Mouse (Mus musculus) small intestine, adult 2 months (tissue): Measurements from ENCODE around the gene Klk1b8. TPM values are rescaled to one million over a fixed set of nuclear protein-coding genes. Genes with fewer than 3 reads are reported as not detected.

Experiments used
- H3K27ac ChIP-seq: fragments of 200-500 bp; 2 replicates; pipeline ENCODE4 v1.5.1; 2012; ENCODE audit warnings: low read depth, low read length, control low read depth, inconsistent platforms; ENCODE audit not compliant: insufficient read depth
- H3K27me3 ChIP-seq: fragments of 200-500 bp; 2 replicates; pipeline ENCODE4 v1.6.1; 2012; ENCODE audit warnings: mild to moderate bottlenecking, moderate library complexity, low read length, inconsistent platforms; ENCODE audit not compliant: control insufficient read depth, insufficient read depth
- H3K36me3 ChIP-seq: fragments of 200-500 bp; 2 replicates; pipeline ENCODE4 v1.6.1; 2012; ENCODE audit warnings: mild to moderate bottlenecking, low read length, control low read depth, inconsistent platforms; ENCODE audit not compliant: control insufficient read depth, insufficient read depth
- H3K4me1 ChIP-seq: fragments of 200-500 bp; 2 replicates; pipeline ENCODE4 v1.6.1; 2012; ENCODE audit warnings: low read length, inconsistent platforms, mixed read lengths; ENCODE audit not compliant: control insufficient read depth, insufficient read depth, insufficient read length
- H3K4me3 ChIP-seq: fragments of 200-500 bp; 2 replicates; pipeline ENCODE4 v1.5.1; 2012; ENCODE audit warnings: low read depth, mild to moderate bottlenecking, control low read depth, inconsistent platforms, low read length, moderate library complexity
- CTCF ChIP-seq: fragments of 200-500 bp; IDR thresholded peaks from 2 replicates; pipeline ENCODE4 v1.5.1; 2012; ENCODE audit warnings: low read depth, mild to moderate bottlenecking, control low read depth, inconsistent platforms, low read length, moderate library complexity, mixed read lengths; ENCODE audit not compliant: insufficient replicate concordance, insufficient read length; ENCODE audit errors: extremely low read depth
- POLR2A ChIP-seq: fragments of 200-500 bp; IDR thresholded peaks from 2 replicates; pipeline ENCODE4 v1.6.1; 2012; ENCODE audit warnings: low read depth, mild to moderate bottlenecking, control low read depth, inconsistent platforms, low read length, moderate library complexity
- WGBS: fragments of 180-500 bp; shearing (Covaris S2); methylation state at CpG from one replicate; pipeline ENCODE4 v1.1.7; 2018; 5-methylcytosine and 5-hydroxymethylcytosine counted together
- polyA plus RNA-seq: library from polyadenylated mRNA; depleted of rRNA; stranded (reverse); fragments of >200 nt; gene quantifications from 2 replicates; pipeline ENCODE4 v1.2.3, GENCODE M21; 2012; rRNA removed

Klk1b8 gene
- polyA plus RNA-seq, result 0.43 TPM in 1 of 2 replicates, not detected in the other

GRCm38 (mm10) chr7:43950364-43950763 is at the start of gene Klk1b8:
Gene Klk1b8, plus strand, starts transcription at chr7:43950664.
- Histone ChIP-seq H3K4me3 (no peak within 1 kb of the TSS), H3K36me3 (no peaks in the 10 kb centered on the region), H3K4me1 (no peaks in the 10 kb centered on the region), H3K27ac (no peak within 1 kb of the TSS), H3K27me3 (no peaks in the 10 kb centered on the region)
- TF ChIP-seq CTCF (no peak), POLR2A (no peak)
- WGBS, result 45% methylated on average over 2 of the region's 2 CpGs

- H3K36me3 ChIP-seq, result no peaks in the 10 kb centered on the region
- TF ChIP-seq POLR2A (no peak), CTCF (no peak)
- no peaks in the 10 kb centered on the region for H3K4me1 ChIP-seq
- 27% methylated on average over 9 of the region's 9 CpGs for WGBS
- no peak overlapping the region for H3K4me3 ChIP-seq
- no peaks in the 10 kb centered on the region for H3K27me3 ChIP-seq
- H3K27ac ChIP-seq, result no peak overlapping the region
These were observed 35.6 kb upstream of the Klk1b8 start for GRCm38 (mm10) chr7:43914821-43915220.

GRCm38 (mm10) chr7:43918426-43918825 is 32.0 kb upstream of the Klk1b8 start:
- 82% methylated on average over 13 of the region's 13 CpGs for WGBS
- Histone ChIP-seq H3K4me3 (no peak overlapping the region), H3K27me3 (no peaks in the 10 kb centered on the region), H3K36me3 (no peaks in the 10 kb centered on the region), H3K27ac (no peak overlapping the region), H3K4me1 (no peaks in the 10 kb centered on the region)
- TF ChIP-seq POLR2A, result no peak
- no peak for TF ChIP-seq CTCF

GRCm38 (mm10) chr7:43918871-43919270 is 31.6 kb upstream of the Klk1b8 start:
- H3K27ac ChIP-seq, result no peak overlapping the region
- TF ChIP-seq CTCF (no peak), POLR2A (no peak)
- no peak overlapping the region for H3K4me3 ChIP-seq
- H3K4me1 ChIP-seq, result no peaks in the 10 kb centered on the region
- 73% methylated on average over 8 of the region's 8 CpGs for WGBS
- H3K27me3 ChIP-seq, result no peaks in the 10 kb centered on the region
- H3K36me3 ChIP-seq, result no peaks in the 10 kb centered on the region

- no peaks in the 10 kb centered on the region for H3K4me1 ChIP-seq
- TF ChIP-seq CTCF (peak; percentile 80), POLR2A (no peak)
- 26% methylated on average over 14 of the region's 14 CpGs for WGBS
These were observed 30.7 kb upstream of the Klk1b8 start for GRCm38 (mm10) chr7:43919559-43920451.

GRCm38 (mm10) chr7:43920582-43920981 is 29.9 kb upstream of the Klk1b8 start:
- H3K4me3 ChIP-seq, result no peak overlapping the region
- WGBS, result 78% methylated on average over 3 of the region's 3 CpGs
- no peak overlapping the region for H3K27ac ChIP-seq
- no peaks in the 10 kb centered on the region for H3K27me3 ChIP-seq
- H3K36me3 ChIP-seq, result no peaks in the 10 kb centered on the region
- no peaks in the 10 kb centered on the region for H3K4me1 ChIP-seq
- no peak for TF ChIP-seq CTCF
- no peak for TF ChIP-seq POLR2A

More at GRCm38 (mm10) chr7:43919559-43920451, 30.7 kb upstream of the Klk1b8 start:
- no peak overlapping the region for H3K27ac ChIP-seq
- H3K27me3 ChIP-seq, result no peaks in the 10 kb centered on the region
- no peaks in the 10 kb centered on the region for H3K36me3 ChIP-seq
- H3K4me3 ChIP-seq, result no peak overlapping the region

GRCm38 (mm10) chr7:43921087-43921486 is 29.4 kb upstream of the Klk1b8 start:
- Histone ChIP-seq H3K4me3 (no peak overlapping the region), H3K27ac (no peak overlapping the region), H3K36me3 (no peaks in the 10 kb centered on the region), H3K4me1 (no peaks in the 10 kb centered on the region), H3K27me3 (no peaks in the 10 kb centered on the region)
- TF ChIP-seq CTCF (no peak), POLR2A (no peak)
- 74% methylated on average over 6 of the region's 6 CpGs for WGBS

- H3K27me3 ChIP-seq, result no peaks in the 10 kb centered on the region
- no peak overlapping the region for H3K4me3 ChIP-seq
- 74% methylated on average over 2 of the region's 2 CpGs for WGBS
- no peak for TF ChIP-seq POLR2A
- no peak for TF ChIP-seq CTCF
- H3K27ac ChIP-seq, result no peak overlapping the region
- no peaks in the 10 kb centered on the region for H3K4me1 ChIP-seq
- H3K36me3 ChIP-seq, result no peaks in the 10 kb centered on the region
These were observed 28.5 kb upstream of the Klk1b8 start for GRCm38 (mm10) chr7:43921941-43922340.
